Mouse (Mus musculus): ENCODE data around the gene Dhx36.
A peak's percentile ranks its signal among the peaks of the same experiment; 100 is the strongest.

Dhx36 gene

DNA sequence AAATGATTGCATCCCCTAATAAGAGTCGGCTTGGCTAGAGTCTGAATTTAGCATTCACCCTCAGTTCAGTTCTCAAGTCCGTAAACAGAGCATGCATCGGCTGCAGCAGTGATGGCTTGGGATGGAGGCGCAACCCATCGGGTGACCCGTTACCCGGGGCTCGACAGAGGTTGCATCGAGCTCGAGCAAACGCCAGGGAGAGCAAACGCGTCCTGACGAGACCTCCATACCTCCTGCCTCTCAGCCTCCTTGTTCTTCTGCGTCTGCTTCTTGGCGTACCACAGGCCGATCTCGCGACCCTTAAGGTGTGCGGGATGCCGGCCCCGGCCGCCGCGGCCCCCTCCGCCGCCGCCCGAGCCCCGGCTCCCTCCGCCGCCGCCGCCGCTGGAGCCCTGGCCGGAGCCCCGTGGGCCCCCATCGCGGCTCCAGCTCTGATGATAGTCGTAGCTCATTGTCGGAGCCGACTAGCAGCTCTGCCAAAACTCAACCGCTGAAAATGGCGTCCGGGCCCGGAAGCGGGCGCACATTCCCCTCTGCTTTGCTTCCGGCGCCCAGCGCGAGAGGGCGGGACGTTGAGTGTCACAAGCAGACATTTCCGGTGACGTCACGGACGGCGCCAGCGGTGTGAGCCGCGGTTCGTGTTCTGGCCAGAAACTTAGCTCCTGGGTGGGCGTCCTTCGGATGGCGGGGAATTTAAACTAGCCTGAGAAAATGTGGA is at the start of gene Dhx36:
Gene Dhx36 (minus strand): TSS at position 517 of the 718 bp plus-strand sequence.
- peak; percentile 96 for DNase-seq (ENCODE audit: low spot score)

DNA sequence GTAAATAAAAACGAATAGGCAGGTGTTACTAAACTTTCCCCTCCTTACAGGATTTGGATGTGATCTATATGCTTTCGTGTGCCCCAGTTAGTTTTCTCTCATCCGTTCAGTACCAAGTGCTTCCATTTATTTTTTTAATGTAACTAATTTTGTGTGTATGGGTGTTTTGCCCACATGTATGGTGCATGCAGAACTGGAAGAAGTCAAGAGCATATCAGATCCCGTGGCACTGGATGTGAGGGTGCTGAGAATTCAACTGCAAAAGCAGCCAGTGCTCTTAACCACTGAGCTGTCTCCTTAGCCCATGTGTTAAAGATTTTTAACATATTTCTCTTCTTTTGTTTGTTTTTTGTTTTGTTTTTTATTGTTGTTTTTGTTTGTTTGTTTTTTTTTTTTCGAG is 20.8 kb upstream of the Dhx36 start:
- DNase-seq (ENCODE audit: low spot score) = no peak

DNA sequence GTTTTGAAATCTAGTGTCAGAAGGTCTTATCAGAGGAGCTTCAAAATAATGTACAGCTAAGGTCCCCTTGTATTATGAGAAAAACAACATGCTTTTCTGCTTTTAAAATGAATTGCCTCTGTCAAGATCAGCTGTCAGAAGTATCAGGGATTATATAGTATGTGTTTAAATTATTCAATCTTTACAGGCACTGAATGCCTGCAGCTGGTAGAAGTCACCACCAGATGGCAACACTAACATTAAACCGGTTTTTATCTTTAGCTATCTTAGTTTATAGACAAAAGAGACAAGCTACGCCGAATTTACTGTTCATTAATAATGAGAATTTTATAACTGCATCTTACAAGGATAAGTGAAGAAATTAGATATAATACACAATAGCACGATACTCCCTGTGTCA is 20.4 kb upstream of the Dhx36 start:
- no peak for DNase-seq (ENCODE audit: low spot score)

DNA sequence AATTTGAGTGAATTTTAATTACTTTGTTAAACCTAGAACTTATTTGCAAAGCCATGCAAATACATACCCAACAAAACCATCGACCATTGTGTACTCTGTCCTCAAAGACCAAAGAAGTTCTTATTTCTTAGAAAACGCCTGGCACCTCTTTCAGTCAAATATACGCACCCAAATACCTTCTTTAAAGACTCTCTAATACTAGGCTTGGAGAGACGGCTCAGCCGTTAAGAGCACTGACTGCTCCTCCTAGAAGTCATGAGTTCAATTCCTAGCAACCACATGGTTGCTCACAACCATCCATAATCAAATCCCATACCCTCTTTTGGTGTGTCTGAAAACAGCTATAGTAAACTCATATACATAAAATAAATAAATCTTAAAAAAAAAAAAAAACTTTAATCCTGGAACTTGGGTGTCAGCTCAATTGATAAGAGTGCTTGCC is 423 bp upstream of the Dhx36 start:
- DNase-seq (ENCODE audit: low spot score) = no peak

DNA sequence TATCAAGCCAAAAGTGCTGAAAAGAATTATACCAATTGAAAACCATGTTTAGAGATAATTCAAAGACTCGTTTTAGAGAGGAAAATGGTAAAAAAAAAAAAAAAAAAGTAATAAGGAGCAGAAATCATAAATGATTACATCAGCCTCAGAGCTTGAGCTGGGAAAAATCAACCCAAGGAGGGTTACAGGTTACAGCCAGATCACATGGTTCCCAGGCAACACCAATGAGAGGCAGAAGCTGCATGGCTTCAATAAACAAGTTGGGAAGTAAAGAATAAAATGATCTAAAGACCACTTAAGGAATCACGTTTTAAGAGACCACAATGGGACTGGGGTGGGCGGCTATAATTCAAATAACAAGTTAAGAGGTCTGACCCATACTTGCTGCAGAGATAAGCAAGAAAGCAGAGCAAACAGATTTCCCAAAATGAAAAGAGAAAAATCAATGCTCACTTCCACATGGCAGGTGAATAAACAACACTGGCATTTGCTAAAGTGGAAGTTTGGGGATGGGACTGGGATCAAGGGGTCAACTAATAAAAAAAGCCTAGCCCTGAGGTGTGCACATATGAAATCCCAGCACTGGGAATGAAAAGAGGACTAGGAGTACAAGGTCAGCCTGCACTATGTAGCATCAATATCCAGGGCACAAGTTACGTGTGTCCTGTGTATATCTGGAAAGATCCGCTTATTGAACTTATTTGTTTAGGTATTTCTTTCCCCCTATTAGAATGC is 1.5 kb downstream of the Dhx36 start:
- DNase-seq (ENCODE audit: low spot score) = no peak

DNA sequence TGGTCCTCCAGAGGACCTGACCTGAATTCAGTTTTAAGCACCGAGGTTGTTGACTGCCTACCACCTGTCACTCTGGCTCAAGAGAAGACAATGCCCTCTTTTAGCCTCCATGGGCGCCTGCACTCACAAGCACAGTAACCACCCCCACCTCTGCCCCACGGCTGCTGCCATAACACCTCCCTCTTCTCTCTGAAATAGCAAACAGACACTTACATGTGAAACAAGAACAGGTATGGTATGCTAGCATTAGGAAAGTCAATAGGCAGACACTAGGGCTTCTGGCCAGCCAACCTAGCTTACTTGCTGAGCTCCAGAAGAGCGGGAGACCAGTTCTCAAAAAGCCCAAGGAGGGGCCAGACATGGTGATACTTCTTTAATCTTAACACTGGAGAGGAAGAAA is 7.5 kb downstream of the Dhx36 start:
- DNase-seq (ENCODE audit: low spot score) = no peak

DNA sequence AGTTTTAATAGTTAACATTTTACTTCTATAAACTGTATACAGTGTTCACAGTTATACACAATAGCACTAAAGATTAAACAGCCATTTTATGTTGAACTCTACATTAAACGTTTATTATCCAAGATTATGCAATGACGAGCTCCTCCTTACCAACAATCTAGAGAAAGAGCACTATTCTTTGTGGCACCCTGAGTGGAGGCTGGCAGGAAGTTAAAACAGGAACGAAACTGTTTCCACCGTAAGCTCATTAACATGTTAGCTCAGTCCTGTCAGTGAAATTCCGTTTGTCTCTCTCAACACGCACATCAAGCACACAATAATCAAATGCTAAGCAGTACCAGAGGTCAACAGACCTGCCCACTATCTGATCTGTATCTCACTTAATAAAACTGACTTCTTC is 14.2 kb downstream of the Dhx36 start:
- DNase-seq (ENCODE audit: low spot score) = no peak

DNA sequence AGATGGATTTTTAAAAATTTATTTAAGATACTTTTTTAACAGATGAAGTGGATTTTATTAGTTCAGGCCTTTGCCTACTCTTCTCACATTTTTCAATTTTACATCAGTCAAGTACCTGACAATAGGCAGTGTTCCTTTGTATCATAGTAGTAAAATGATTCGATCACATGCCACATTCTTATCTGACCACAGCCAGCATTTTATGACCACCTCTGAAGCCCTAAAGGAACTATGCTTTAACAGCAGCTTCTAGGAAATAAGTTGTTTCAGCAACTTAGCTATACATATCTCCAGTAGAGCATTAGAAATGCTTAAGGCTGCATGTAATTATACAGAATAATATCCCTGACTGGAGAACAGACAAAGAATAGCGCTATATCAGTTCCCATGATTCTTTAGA is 22.5 kb downstream of the Dhx36 start:
- no peak for DNase-seq (ENCODE audit: low spot score)

DNA sequence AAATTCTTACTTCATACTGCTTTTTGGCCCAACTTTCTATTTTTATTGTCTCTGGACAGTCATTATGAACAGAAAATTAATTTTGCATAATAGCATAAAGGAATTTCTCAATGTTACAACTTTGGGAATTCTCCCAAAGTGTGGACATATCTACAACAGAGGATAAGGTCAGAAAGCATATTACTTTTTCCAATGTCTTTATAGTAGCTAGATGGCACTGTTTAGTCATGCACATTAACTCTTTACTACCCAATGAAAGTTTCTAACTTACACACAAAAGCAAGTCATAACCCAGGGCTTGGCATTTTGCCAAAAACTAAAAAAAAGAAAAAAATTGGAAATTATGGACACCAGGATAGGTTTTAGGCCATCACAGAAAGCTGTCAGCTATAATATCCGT is 36.6 kb downstream of the Dhx36 start:
- DNase-seq (ENCODE audit: low spot score) = no peak

DNA sequence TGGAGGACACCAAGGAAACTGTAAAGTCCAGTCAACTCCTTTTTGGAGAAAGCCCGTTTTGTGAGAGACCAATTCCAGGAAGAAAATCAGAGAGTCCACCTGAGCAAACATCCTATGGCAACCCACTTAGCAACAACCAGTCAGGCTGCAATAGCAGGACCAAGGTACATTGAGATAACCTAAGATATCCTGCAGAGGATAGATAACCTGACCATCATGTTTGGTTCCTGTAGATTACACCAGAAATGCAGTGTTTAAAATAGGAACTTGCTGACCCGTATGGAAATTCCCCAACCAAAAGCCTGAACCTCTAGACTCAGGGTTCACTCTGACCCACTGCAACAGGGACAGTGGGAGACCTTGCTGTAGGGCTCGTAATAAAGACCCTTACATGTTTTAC is 42.5 kb downstream of the Dhx36 start:
- no peak for DNase-seq (ENCODE audit: low spot score)

DNA sequence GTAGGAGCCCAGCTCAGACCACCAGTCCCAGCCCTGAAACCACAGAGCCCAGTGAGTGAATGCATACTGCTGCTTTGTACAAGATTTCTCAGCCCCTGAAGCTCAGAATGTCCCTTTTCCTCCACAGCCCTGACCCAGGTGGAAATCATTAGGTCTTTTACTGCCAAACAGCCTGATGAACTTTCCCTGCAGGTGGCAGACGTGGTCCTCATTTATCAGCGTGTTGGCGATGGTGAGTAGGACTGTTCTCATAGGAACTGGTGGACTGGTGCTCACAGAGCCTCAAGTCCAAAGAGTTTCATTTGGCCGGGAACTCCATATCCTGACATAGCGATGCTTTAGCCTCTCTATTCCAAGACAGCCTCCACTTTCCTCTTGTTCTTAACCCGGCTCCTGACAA is 47.3 kb downstream of the Dhx36 start:
- DNase-seq (ENCODE audit: low spot score) = no peak

DNA sequence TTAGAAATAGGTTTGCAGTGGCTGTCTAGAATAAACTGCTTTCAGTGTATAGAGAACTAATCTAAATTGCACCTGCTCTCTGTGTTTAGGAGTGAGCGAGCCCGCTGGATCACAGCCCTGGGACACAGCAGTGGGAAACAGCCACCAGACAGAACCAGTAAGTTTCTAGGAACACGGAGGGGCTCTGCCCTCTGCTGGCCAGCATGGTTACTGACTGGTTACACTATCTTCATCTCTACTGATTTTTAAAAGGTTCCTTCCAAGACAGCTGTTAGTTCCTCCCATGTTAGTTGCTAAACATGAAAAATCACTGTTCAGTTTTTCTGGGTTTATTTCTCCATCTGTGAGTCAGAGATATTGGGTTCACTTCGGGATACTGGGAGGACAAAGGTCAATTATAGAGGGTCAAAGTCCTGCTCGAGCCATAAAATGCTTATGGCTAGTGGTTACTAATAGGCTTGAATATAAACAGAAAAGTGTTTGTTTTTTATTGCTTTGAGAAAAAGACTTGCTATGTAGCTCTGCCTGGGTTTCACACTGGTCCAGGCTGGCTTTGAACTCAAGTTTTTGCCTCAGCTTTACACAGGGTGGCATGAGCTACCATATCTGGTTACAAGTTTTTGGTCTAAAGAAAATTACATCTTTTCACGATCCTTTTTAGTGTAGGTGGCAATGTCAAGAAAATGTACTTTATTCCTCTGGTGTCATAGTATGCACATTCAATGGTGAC is 48.4 kb downstream of the Dhx36 start:
- peak; percentile 48 for DNase-seq (ENCODE audit: low spot score)

DNA sequence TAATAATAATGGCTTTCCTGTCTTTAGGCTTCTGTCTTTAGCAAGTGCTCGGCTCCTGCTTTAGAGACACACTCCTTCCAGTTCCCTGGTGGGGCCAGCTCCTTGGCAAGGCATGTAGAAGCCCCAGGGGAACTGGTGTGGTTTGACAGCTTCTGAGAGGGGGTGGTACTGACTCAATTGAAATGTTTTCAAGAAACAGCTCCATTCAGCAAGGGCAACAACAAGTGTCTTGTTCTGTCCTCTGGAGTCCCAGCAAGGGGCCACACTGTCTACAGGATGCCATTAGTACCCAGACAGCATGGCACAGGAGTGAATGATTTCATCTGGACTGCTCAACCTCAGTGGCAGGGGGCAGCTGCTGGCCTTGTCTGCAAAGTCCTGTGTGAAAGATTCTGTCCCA is 51.0 kb downstream of the Dhx36 start:
- DNase-seq (ENCODE audit: low spot score) = no peak

DNA sequence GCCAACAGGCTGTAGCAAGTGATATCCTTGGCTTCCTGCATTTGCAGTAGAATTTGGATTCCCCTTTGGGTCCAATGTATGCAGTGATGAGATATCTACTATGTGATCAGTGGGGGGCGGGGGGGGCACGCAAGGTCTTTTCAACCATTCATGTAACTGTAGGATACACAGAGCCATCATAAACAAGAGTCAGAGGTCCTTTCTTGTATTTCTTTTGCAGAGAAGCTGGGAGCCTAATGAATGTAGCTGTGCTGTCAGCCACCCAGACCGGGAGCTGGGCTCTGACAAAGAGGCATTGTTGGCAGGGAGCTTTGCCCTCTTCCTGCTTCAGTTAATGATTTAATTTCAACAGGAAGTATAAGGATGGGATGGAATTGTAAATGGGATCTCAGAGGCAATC is 52.7 kb downstream of the Dhx36 start:
- no peak for DNase-seq (ENCODE audit: low spot score)

DNA sequence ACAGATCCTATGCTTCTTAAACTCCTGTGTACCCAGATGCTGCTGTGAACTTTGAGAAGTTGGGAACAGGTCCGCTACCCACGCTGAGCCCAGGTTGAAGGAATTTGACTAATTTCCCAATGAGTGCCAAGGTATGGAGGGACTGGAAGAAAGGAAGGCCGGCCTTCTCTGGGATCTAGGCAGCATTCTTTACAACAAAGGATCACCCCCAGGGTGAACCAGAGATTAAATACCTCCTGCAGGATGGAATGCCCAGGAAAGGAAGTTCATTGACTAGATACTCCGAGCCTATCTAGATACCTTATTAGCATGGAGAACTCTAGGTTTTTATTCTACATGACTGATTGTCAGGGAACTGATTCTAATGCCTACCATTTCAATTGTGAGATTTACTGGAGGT is 53.8 kb downstream of the Dhx36 start:
- DNase-seq (ENCODE audit: low spot score) = no peak

DNA sequence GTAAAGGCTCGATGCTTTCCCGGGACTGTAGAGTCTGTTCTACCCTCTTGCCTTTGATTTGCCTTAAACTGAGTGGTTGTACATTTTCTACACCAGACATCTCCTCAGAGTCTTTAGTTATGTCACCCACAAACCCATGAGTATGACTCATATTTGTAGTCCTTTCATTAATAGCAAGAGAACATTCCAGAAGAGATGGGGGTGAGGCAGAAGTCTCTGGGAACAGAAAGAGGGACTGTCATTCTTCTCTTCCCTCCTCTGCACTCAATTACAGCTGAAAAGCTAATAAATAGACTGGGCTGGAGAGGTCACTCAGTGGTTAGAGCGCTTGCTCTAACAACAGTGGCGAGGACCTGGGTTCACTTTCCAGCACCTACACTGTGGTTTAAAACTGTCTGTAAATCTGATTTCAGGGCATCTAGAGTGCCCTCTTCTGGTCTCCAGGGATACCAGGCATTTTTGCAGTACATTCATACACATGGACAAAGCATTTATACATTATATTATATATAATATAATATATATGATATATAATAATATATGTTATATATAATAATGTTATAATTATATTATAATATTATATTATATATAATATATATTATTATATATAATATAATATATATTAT is 56.8 kb downstream of the Dhx36 start:
- no peak for DNase-seq (ENCODE audit: low spot score)

DNA sequence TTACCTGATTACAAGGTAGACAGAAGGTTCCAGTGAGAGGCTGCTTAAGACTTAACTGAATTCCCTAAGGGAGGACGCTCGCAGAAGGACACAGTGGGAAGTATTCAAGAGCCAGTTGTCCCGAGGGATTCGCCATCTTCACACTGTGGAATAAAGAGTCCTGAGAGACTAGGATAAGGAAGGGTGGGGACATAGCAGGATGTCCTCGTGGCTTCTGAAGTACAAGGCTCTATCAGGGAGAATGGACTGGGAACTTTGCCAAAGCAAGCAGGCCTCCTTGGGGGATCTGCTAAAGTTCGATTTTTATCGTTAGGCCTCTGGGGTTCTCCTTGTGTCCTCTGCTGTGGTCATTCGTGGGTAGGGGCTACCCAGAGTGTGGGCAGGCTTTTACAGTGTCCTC is 59.7 kb downstream of the Dhx36 start:
- no peak for DNase-seq (ENCODE audit: low spot score)

DNA sequence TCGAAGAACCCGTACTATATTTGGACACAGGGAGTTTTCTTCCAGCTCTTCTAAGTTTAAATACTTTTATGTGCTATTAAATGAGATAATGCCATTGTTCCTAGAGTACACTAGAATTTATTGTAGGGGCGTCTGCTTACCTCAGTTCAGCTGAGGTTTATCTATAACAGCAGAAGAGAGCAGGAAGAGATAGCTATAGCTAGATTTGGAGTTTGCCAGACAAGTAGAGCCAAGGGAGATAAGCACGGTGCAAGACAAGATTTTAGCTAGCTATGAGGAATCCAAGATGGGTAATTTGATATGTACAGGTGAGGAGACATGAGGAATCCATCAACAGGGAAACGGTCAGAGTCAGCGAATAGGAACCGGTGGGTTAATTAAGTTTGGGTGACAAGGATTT is 60.5 kb downstream of the Dhx36 start:
- DNase-seq (ENCODE audit: low spot score) = no peak

DNA sequence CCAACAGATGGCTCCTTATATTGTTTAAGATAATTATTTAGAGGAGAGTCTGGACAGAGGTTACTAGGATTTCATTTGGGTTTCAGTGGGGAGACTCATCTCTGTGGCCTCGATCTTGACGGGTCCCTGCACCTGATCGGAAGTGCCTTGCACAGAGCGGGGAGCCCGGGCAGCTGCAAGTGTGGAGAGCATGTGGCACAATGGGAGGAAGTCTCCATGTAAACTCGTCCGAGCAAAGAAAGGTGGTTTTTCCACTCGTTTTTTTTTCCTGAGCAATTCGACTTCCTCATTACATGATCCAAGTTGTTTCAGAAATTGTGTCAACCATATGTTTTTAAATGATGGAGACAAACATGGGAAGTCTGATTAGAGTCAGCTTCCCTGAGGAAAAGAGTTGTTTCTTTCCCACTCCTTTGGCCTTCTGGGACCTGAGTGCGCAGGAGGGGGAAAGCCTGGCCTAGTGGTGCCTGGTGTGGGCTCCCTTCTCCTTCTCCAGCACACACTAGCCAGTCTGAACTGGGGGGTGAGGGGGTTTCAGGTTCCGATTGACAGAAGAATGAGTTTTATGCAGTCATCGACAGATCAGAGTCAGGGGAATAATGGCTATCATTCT is 63.1 kb downstream of the Dhx36 start:
- no peak for DNase-seq (ENCODE audit: low spot score)

DNA sequence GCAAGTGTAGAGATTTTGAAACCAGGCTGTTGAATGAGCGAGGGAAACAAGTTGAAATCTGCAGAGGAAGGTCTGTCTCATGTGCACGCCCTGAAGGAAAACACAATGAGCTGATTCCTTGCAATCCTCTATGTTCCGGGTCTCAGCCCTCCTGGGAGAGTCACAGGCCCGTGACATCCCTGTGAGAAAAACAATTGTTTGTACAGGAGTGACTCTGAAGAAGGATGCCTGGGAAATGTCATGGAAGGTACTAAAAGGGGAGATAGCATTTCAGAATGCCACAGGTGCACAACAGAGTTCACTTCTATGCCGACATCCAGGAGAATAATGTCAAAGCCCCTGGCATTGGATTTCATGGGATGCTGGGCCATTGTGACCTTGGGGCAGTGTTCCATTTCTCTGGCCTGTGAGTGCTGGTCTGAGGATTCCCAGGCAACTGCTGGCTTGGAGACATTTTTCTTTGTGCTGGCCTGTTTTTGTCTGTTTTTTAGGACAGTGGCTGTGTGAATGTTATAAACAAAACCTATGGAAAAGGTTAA is 66.3 kb downstream of the Dhx36 start:
- DNase-seq (ENCODE audit: low spot score) = no peak

DNA sequence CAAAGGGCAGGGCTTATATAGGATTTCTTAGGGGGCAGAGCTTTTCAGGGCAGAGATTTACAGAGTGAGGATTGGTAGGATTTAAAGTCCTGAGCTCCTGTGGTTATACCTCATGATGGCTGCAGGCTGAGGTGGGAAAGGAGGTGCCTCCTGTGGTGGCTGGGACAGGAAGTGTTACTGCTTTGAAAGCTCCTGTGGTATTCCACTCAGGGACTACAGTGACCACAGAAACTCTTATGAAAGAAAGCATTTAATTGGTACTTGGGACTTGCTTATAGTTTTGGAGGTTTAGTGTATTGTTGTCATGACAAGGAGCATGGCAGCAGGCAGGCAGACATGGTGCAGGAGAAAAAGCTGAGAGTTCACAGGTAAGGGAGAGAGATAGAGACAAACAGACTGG is 70.9 kb downstream of the Dhx36 start:
- no peak for DNase-seq (ENCODE audit: low spot score)

DNA sequence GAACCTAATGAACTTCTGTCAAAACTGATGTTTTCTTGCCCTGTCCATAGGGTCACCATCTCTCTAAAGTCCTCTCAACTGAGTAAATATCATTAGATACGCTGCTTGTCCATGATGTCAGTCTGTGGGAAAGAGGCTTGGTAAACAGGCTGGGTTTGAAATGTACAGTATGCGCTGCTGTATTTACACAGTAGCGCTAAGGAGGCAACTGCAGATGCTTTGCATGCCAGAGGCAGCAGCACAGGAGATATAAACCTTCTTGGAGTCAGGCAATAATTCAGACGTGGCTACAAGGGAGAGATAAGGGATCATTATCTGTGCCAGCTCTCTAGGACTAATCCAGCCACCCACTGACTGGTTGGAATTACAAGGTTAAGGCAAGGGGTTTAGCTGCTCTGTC is 73.1 kb downstream of the Dhx36 start:
- no peak for DNase-seq (ENCODE audit: low spot score)

Data from ovary, postnatal 14 days (tissue).